Mouse (Mus musculus) cortical plate, adult 2 months (tissue): ENCODE measurements around the gene Sf3a1.

Experiments used
- CTCF ChIP-seq: fragments of 200-500 bp; IDR thresholded peaks from 2 replicates; pipeline ENCODE4 v1.5.1; 2011; ENCODE audit warnings: mild to moderate bottlenecking, control low read depth, low read length; ENCODE audit not compliant: insufficient read depth; ENCODE audit errors: extremely low read depth
- POLR2A ChIP-seq: fragments of 200-500 bp; IDR thresholded peaks from 2 replicates; pipeline ENCODE4 v1.6.1; 2011; ENCODE audit warnings: mild to moderate bottlenecking, low read length, control low read depth; ENCODE audit not compliant: insufficient read depth; ENCODE audit errors: extremely low read depth

DNA sequence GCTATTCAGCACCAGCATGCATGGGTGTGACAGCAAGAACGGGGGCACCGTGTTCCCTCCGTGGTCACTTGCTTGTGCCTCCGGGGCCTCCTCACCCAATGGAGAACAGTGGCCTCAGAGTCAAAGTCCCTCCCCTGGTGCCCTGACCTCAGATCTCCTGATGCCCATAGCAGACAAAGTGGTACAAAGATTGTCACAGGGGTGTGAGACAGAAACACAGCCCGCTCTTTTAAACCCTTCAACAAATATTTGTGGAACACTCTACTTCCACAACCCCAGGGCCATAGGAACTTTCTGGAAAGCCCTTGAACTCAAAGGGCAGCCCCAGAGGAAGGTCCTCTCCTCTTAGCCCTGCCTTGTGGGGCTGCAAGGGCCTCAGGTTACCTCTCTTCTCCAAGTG lies 37.9 kb upstream of the Sf3a1 start:
- TF ChIP-seq CTCF (no peak), POLR2A (no peak)
